Mouse (Mus musculus): ENCODE measurements around the gene Agap1. TPM values are rescaled to one million over a fixed set of nuclear protein-coding genes. Genes with fewer than 3 reads are reported as not detected.

Agap1 gene
- polyA plus RNA-seq, 1 experiment from 2014 or later = 7.6 TPM

DNA sequence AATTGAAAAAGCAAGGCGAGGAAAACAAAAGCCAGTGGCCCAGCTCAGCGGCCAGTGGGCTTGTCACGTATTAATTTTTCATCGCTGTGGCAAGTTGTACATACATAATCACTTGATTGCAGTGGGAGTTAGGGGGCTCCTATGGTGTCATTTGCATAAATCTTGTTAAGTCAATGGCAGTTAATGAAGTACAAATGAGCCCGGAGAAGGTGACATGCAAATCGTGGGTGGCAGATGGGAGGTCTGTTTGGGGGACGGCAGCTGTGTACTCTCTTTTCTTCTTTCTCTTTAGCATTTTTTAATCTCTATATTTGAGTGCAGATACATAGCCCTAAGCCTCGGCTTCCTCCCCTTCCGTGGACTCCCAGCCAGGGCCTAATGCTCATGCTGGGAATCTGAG lies 220.1 kb downstream of the Agap1 start:
- 85% methylated on average over 9 of the region's 9 CpGs for WGBS
- H3K27ac ChIP-seq (ENCODE audit: low read length) = no peak overlapping the region
- ATAC-seq (ENCODE audit: low read depth) = no peak
- H3K36me3 ChIP-seq (ENCODE audit: control insufficient read depth, insufficient read depth, low read length) = peaks cover 14% of the 10 kb centered on the region
- H3K9me3 ChIP-seq (ENCODE audit: control insufficient read depth, low read length) = 0 out of 2 replicates have a peak, but pooled peaks cover 3% of the 10 kb centered on the region
- peaks cover 4% of the 10 kb centered on the region; the same call in 1 of the 2 replicates for H3K4me1 ChIP-seq (replicated peaks; ENCODE audit: control insufficient read depth, insufficient read depth, low read length)
- H3K4me3 ChIP-seq (ENCODE audit: low read length) = no peak overlapping the region
- no peak overlapping the region for H3K4me2 ChIP-seq (ENCODE audit: low read depth, low read length)
- H3K9ac ChIP-seq (ENCODE audit: low read length) = no peak overlapping the region
- no peaks in the 10 kb centered on the region for H3K27me3 ChIP-seq (ENCODE audit: control insufficient read depth, insufficient read depth, low read depth, low read length)

DNA sequence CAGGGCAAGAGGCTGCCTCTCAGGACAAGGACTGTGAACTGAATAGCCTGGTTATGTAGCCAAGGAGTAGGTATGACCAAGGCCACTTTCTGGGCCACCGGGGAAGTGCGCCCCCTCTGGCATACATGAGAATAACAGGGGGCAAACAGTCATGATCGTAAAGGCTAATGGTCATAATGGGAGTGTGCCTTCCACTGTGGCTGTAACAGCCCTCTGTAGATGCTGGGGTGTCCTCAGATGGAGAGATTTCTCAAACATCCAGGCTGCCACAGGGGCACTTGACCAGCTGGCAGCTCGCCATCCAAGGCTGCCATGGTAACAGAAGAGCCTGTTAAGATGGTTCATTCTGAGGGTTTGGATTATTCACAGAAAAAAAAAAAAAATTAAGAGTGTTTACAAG lies 221.8 kb downstream of the Agap1 start:
- 45% methylated on average over 4 of the region's 4 CpGs for WGBS
- Histone ChIP-seq H3K4me3 (ENCODE audit: low read length) (no peak overlapping the region), H3K27ac (ENCODE audit: low read length) (no peak overlapping the region), H3K36me3 (ENCODE audit: control insufficient read depth, insufficient read depth, low read length) (peaks cover 12% of the 10 kb centered on the region), H3K4me2 (ENCODE audit: low read depth, low read length) (no peak overlapping the region), H3K9ac (ENCODE audit: low read length) (no peak overlapping the region), H3K27me3 (ENCODE audit: control insufficient read depth, insufficient read depth, low read depth, low read length) (no peaks in the 10 kb centered on the region), H3K4me1 (replicated peaks; ENCODE audit: control insufficient read depth, insufficient read depth, low read length) (peaks cover 4% of the 10 kb centered on the region; the same call in 1 of the 2 replicates), H3K9me3 (ENCODE audit: control insufficient read depth, low read length) (0 out of 2 replicates have a peak, but pooled peaks cover 3% of the 10 kb centered on the region)
- peak; percentile 44 for ATAC-seq (ENCODE audit: low read depth)

- Histone ChIP-seq H3K9ac (ENCODE audit: low read length) (no peak overlapping the region), H3K9me3 (ENCODE audit: control insufficient read depth, low read length) (no peaks in the 10 kb centered on the region), H3K4me3 (ENCODE audit: low read length) (no peak overlapping the region), H3K36me3 (ENCODE audit: control insufficient read depth, insufficient read depth, low read length) (peaks cover 4% of the 10 kb centered on the region; the same call in 1 of the 2 replicates), H3K4me2 (ENCODE audit: low read depth, low read length) (no peak overlapping the region), H3K4me1 (replicated peaks; ENCODE audit: control insufficient read depth, insufficient read depth, low read length) (peaks cover 4% of the 10 kb centered on the region; the same call in 1 of the 2 replicates), H3K27ac (ENCODE audit: low read length) (no peak overlapping the region), H3K27me3 (ENCODE audit: control insufficient read depth, insufficient read depth, low read depth, low read length) (no peaks in the 10 kb centered on the region)
- WGBS = 94% methylated on average over 7 of the region's 7 CpGs
- ATAC-seq (ENCODE audit: low read depth) = no peak
These were observed 226.1 kb downstream of the Agap1 start for GRCm38 (mm10) chr1:89680673-89681072.

DNA sequence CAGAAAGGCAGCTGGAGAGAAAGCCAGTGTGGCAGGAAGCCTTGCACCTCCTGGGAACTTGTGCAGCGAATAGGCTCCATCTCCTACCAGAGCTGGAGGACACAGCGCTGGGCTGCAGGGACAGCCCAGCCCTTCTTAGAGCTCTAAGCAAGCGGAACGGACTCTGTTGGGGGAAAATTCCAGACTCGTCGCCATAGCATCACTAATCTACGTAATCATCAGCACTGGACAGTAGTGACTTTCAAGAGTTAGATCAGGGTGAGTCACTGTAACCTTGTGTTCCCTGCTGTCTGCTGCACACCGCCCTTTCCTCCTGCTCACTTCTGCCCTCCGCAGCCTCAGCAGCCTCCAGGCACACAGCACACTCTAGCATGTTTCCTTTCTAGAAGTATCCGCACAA lies 234.3 kb downstream of the Agap1 start:
- H3K4me2 ChIP-seq (ENCODE audit: low read depth, low read length) = no peak overlapping the region
- H3K27me3 ChIP-seq (ENCODE audit: control insufficient read depth, insufficient read depth, low read depth, low read length) = no peaks in the 10 kb centered on the region
- H3K9me3 ChIP-seq (ENCODE audit: control insufficient read depth, low read length) = no peaks in the 10 kb centered on the region
- ATAC-seq (ENCODE audit: low read depth) = no peak
- H3K4me3 ChIP-seq (ENCODE audit: low read length) = no peak overlapping the region
- peaks cover 4% of the 10 kb centered on the region; the same call in 1 of the 2 replicates for H3K36me3 ChIP-seq (ENCODE audit: control insufficient read depth, insufficient read depth, low read length)
- H3K4me1 ChIP-seq (replicated peaks; ENCODE audit: control insufficient read depth, insufficient read depth, low read length) = 0 out of 2 replicates have a peak, but pooled peaks cover 3% of the 10 kb centered on the region
- H3K27ac ChIP-seq (ENCODE audit: low read length) = no peak overlapping the region
- 73% methylated on average over 10 of the region's 10 CpGs for WGBS
- no peak overlapping the region for H3K9ac ChIP-seq (ENCODE audit: low read length)

- ATAC-seq (ENCODE audit: low read depth) = peak; percentile 47
- Histone ChIP-seq H3K27ac (ENCODE audit: low read length) (no peak overlapping the region), H3K9ac (ENCODE audit: low read length) (no peak overlapping the region), H3K4me1 (replicated peaks; ENCODE audit: control insufficient read depth, insufficient read depth, low read length) (0 out of 2 replicates have a peak, but pooled peaks cover 3% of the 10 kb centered on the region), H3K4me3 (ENCODE audit: low read length) (no peak overlapping the region), H3K4me2 (ENCODE audit: low read depth, low read length) (no peak overlapping the region), H3K36me3 (ENCODE audit: control insufficient read depth, insufficient read depth, low read length) (peaks cover 4% of the 10 kb centered on the region; the same call in 1 of the 2 replicates), H3K9me3 (ENCODE audit: control insufficient read depth, low read length) (no peaks in the 10 kb centered on the region), H3K27me3 (ENCODE audit: control insufficient read depth, insufficient read depth, low read depth, low read length) (no peaks in the 10 kb centered on the region)
- 63% methylated on average over 22 of the region's 22 CpGs for WGBS
These were observed 235.1 kb downstream of the Agap1 start for GRCm38 (mm10) chr1:89689544-89690212.

GRCm38 (mm10) chr1:89691096-89691495 lies 236.5 kb downstream of the Agap1 start:
- ATAC-seq (ENCODE audit: low read depth) = no peak
- Histone ChIP-seq H3K36me3 (ENCODE audit: control insufficient read depth, insufficient read depth, low read length) (no peaks in the 10 kb centered on the region), H3K4me2 (ENCODE audit: low read depth, low read length) (no peak overlapping the region), H3K9me3 (ENCODE audit: control insufficient read depth, low read length) (no peaks in the 10 kb centered on the region), H3K9ac (ENCODE audit: low read length) (no peak overlapping the region), H3K27ac (ENCODE audit: low read length) (no peak overlapping the region), H3K4me1 (replicated peaks; ENCODE audit: control insufficient read depth, insufficient read depth, low read length) (0 out of 2 replicates have a peak, but pooled peaks cover 3% of the 10 kb centered on the region), H3K27me3 (ENCODE audit: control insufficient read depth, insufficient read depth, low read depth, low read length) (no peaks in the 10 kb centered on the region), H3K4me3 (ENCODE audit: low read length) (no peak overlapping the region)
- 37% methylated on average over 1 of the region's 1 CpGs for WGBS

DNA sequence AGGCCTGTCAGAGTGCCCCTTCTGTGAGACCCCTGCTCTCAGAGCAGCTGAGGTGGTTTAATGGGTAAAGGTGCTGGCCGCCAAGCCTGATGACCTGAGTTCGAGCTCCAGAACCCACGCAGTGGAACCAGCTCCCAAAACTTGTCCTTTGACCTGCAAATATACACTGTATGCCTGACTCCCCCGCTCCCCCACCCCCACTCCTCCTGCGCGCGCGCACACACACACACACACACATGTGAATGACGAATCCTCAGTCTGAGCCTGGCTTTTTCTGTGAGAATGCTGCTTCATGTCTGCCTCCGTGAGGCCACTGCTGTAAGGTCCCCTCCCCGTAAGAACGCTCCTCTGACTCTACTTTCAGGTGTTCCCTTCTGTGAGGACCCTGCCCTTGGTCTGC lies 237.8 kb downstream of the Agap1 start:
- 85% methylated on average over 12 of the region's 12 CpGs for WGBS
- Histone ChIP-seq H3K9me3 (ENCODE audit: control insufficient read depth, low read length) (no peaks in the 10 kb centered on the region), H3K4me2 (ENCODE audit: low read depth, low read length) (no peak overlapping the region), H3K4me3 (ENCODE audit: low read length) (no peak overlapping the region), H3K27me3 (ENCODE audit: control insufficient read depth, insufficient read depth, low read depth, low read length) (no peaks in the 10 kb centered on the region), H3K27ac (ENCODE audit: low read length) (no peak overlapping the region), H3K36me3 (ENCODE audit: control insufficient read depth, insufficient read depth, low read length) (no peaks in the 10 kb centered on the region; the same call in 1 of the 2 replicates), H3K9ac (ENCODE audit: low read length) (no peak overlapping the region), H3K4me1 (replicated peaks; ENCODE audit: control insufficient read depth, insufficient read depth, low read length) (0 out of 2 replicates have a peak, but pooled peaks cover 3% of the 10 kb centered on the region)
- no peak for ATAC-seq (ENCODE audit: low read depth)

DNA sequence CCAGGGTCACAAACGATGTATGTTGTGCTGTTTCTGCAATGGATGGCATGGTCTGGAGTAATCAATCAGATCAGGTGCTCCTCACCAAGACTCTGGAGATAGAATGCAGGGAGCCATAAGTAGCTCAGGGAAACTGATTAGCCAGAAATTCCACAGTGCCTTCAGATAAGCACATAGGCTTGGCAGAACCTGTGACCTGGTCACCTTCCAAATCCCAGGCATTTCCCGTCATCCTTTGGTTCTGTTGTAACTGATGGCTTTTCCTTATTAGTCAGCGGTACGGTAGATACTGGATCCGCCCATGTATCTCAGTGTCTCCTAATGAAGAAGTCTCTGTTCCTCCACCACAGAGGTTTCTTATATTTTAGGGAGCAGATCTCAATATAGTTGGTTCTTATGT lies 240.3 kb downstream of the Agap1 start:
- Histone ChIP-seq H3K9me3 (ENCODE audit: control insufficient read depth, low read length) (no peaks in the 10 kb centered on the region), H3K9ac (ENCODE audit: low read length) (no peak overlapping the region), H3K27ac (ENCODE audit: low read length) (no peak overlapping the region), H3K27me3 (ENCODE audit: control insufficient read depth, insufficient read depth, low read depth, low read length) (no peaks in the 10 kb centered on the region), H3K4me3 (ENCODE audit: low read length) (no peak overlapping the region), H3K4me2 (ENCODE audit: low read depth, low read length) (no peak overlapping the region), H3K4me1 (replicated peaks; ENCODE audit: control insufficient read depth, insufficient read depth, low read length) (no peaks in the 10 kb centered on the region), H3K36me3 (ENCODE audit: control insufficient read depth, insufficient read depth, low read length) (no peaks in the 10 kb centered on the region; the same call in 1 of the 2 replicates)
- WGBS = 80% methylated on average over 5 of the region's 5 CpGs
- ATAC-seq (ENCODE audit: low read depth) = no peak

DNA sequence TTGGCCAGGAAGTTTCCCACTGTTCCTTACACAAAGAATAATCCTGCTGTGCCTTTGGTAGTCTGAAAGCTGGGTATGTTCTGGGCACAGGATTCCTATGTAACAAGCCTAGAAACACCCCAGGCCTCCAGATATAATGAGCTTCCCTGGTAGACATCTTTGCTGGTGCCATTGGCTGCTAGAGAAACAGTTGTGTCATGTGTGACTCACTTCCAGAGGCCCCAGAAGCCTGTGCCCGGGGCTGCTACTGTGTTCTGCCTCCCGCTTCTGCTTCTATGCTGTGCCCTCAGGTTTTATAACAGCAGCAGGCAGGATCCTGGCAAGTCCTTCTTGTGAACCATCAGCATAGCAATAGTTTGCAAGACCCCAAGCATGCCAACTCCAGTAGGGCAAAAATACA lies 242.6 kb downstream of the Agap1 start:
- Histone ChIP-seq H3K36me3 (ENCODE audit: control insufficient read depth, insufficient read depth, low read length) (no peaks in the 10 kb centered on the region; the same call in 1 of the 2 replicates), H3K9me3 (ENCODE audit: control insufficient read depth, low read length) (no peaks in the 10 kb centered on the region), H3K4me2 (ENCODE audit: low read depth, low read length) (no peak overlapping the region), H3K4me3 (ENCODE audit: low read length) (no peak overlapping the region), H3K27me3 (ENCODE audit: control insufficient read depth, insufficient read depth, low read depth, low read length) (no peaks in the 10 kb centered on the region), H3K27ac (ENCODE audit: low read length) (no peak overlapping the region), H3K4me1 (replicated peaks; ENCODE audit: control insufficient read depth, insufficient read depth, low read length) (no peaks in the 10 kb centered on the region), H3K9ac (ENCODE audit: low read length) (no peak overlapping the region)
- no peak for ATAC-seq (ENCODE audit: low read depth)
- WGBS = 84% methylated on average over 2 of the region's 2 CpGs

Data from lung, embryonic 16.5 days (tissue).